Mouse (Mus musculus): Measurements from ENCODE around the gene Fam19a5.

Fam19a5 gene

DNA sequence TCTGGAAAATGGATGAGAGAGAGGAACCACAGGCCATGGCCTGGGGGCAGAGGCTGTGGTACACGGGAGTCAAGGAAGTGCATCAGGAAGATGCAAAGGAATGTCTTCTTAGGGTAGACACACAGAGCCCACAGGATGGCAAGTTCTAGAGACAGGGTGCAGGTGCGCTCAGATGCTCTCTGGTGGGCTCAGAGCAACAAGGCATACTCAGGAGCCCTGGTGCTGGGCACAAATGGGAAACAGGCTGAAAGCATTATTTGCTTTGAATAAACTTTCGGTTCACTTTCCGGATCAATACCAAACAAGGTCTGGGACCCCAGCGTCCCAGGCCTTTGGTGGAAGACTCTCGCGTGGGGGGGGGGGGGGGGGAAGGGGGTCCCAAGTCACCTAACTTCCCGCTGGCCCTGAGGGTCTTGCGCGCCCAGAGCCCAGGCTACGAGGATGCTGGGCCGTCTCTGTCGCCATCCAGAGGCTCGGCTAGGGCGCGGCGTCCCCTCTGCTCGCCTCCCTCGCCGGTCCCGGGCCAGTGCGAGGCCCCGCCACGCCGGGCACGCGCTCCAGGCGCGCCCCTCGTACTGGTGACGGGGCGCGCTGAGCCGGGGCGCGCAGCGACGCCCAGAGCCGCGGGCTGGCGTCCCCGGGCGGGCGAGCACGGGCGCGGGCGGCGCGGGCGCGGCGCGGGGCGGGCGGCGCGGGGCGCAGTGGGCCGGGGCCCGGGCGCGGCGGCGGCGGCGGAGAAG is at the start of gene Fam19a5:
Gene Fam19a5, plus strand, starts transcription at position 701 of the 740 bp plus-strand sequence.
- peak; percentile 64 for DNase-seq (ENCODE audit: low spot score)

- no peak for DNase-seq (ENCODE audit: low spot score)
These were observed 42.4 kb upstream of the Fam19a5 start for GRCm38 (mm10) chr15:87501737-87502136.

DNA sequence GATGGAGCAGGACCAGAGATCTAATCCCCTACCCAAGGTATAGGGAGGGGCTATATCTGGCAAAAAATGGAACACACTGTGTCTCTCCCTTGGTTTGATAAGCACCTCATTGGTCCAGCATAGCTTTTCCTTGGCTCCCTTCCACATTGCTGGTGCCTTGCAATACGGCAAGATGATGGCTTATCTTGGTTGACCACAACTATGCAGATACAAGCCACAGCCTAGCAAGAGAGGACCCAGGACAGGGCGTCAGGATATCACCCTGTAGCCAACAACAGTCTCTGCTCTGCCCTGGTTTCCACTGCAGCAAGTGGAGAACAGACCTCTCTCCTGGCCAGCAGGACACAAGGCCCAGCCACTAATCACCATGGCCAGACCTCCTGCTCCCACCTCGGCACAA is 36.8 kb upstream of the Fam19a5 start:
- DNase-seq (ENCODE audit: low spot score): no peak

- DNase-seq (ENCODE audit: low spot score): no peak
These were observed 33.2 kb upstream of the Fam19a5 start for GRCm38 (mm10) chr15:87510886-87511285.

DNA sequence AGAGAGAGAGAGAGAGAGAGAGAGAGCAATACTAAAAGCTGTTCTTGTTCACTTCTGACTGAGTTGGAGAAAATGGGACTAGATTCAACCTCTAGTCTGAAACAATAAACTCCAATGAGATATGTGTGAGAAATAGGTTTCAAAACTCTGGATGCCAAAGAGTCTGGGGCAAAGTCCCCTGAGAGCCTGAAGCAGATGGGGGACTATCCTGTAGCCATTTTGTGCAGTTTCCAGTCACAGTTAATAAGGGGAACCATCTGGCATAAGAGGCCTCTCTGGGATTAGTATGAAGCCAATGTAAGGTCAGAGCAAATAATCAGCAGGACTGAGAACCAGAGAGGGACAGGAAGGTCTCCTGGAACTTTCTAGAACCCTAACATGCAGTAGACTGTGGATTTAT is 25.9 kb upstream of the Fam19a5 start:
- no peak for DNase-seq (ENCODE audit: low spot score)

GRCm38 (mm10) chr15:87529271-87529670 is 14.8 kb upstream of the Fam19a5 start:
- no peak for DNase-seq (ENCODE audit: low spot score)

- DNase-seq (ENCODE audit: low spot score): no peak
These were observed 2.4 kb upstream of the Fam19a5 start for GRCm38 (mm10) chr15:87541656-87542055.

DNA sequence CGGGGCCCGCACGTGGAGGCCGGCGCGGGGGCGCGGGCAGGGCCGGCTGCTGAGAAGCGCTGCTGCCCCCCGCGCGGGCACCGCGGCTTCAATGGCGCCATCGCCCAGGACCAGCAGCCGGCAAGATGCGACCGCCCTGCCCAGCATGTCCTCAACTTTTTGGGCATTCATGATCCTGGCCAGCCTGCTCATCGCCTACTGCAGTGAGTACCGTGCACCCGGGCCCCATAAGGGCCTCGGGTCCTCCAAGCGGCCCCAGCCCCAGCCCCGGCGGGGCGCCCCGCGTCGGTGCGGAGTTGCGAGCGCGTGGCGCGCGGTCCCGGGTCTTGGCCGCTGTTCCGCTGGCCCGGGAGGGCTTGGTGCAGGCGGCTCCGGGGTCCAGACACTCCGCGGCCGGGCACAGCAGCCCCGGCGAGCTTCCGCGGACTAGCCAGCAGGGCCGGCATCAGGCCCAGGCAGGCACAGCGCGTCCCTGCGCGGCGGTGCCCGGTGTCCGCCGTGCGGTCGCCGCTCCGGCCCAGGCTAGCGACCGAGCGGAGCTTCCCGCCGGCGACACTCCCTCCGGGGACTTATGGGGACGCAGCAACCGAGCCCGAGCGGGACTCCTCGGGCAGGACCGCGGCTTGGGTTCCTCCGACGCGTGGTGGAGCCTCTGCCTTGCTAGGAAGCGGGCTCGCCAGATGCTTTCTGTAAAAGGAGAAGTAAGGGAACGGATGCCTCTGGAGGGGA is 466 bp downstream of the Fam19a5 start:
- no peak for DNase-seq (ENCODE audit: low spot score)

DNA sequence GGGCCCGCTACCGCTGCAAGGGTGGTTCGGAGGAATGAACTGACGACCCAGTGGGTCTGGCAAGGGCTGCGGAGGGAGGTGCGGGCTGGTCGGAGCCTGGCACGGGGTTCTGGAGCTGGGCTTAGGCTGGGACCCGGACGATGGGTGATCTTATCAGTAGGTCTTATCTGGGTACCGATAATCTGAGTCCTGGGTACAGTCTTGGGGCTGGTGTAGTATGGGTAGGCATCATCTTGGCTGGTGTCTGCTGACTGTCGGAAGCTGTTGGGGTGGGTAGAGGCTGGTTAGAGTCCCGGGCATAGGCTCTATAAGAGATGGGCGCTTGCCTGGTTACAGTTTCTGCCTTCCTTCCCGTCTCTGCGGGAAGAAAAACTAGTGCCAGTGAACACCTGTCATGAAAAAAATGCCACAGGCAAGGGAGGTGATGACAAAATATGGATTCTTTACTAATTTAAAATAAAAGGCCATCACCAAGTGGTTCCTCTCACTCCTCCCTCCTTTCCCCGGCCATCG is 1.1 kb downstream of the Fam19a5 start:
- DNase-seq (ENCODE audit: low spot score): no peak

GRCm38 (mm10) chr15:87545731-87546360 is 1.7 kb downstream of the Fam19a5 start:
- no peak for DNase-seq (ENCODE audit: low spot score)

DNA sequence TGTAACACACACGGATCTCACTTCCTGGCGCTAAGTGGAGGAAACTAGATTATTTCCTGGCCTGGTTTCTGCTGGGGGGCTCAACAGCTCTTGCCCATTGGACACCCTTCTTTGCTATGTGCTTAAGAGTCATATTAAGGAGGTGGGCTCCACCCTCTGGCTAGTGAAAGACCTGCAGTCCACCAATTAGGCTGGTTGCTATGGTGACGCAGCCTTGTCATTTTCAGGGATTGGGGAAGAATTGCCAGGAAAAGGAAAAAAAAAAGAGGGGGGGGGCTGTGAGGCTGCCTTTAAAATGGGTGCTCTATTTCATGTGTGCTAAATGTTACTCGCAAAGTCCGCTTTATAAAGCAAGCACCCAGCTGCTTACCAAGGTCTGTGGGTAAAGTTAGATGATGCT is 2.9 kb downstream of the Fam19a5 start:
- no peak for DNase-seq (ENCODE audit: low spot score)

DNA sequence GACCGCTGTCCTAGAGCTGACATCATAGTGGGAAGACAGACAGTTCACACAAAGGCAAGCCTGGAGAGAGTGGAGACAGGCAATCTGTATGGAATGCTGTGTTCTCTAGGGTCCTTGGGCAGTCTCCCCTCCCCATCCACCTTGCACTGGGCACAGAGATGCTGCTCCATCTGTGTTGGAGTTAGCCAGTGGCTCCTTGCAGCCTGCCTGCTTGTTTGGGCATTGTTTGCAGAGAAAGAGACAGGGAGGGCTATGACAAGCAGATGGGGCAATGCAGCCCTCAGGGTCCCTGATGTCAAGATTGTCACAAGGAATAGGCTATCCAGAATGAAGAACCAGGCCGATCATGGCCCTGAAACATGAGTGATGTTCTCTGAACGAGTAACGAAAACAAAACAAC is 5.6 kb downstream of the Fam19a5 start:
- DNase-seq (ENCODE audit: low spot score): no peak

DNA sequence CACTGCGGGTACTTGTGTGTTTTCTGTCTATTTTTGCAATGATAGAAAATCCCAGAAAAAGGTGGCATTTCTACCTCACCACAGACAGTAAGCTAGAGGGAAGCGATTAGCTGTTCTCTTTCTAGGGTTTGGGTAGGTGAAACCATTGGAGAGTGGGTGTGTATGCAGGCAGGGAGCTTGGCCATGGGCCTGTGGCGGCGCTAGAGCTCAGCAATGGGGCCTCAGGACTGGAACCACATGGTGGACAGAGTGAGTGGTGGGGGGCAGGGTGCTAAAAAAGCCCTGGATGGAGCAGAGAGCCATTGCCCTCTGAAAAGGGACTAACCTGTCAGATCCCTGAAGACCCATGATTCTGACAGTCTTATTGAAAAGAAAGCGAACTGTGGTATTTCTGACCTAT is 6.7 kb downstream of the Fam19a5 start:
- DNase-seq (ENCODE audit: low spot score): no peak

GRCm38 (mm10) chr15:87551556-87551955 is 7.5 kb downstream of the Fam19a5 start:
- DNase-seq (ENCODE audit: low spot score): no peak

GRCm38 (mm10) chr15:87555811-87556210 is 11.7 kb downstream of the Fam19a5 start:
- DNase-seq (ENCODE audit: low spot score): no peak

DNA sequence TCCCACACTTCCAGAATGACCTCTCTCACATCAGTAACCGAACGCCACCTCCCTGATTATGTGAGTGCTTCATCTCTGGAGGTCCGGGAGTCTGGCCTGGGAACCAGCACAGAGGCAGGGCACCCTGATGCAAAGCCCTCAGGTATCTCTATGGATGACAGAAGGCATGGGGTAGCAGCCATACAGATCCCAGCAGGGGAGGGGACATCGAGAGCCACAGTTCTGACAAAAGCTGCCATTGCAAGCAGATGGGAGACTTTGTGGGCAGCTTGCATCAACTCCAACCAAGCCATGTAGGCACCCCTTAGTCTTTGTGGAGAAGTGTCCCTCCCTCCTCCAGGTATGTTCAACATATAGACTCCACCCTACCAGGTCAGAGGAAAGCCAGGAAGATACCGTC is 20.2 kb downstream of the Fam19a5 start:
- no peak for DNase-seq (ENCODE audit: low spot score)

GRCm38 (mm10) chr15:87566040-87566929 is 22.2 kb downstream of the Fam19a5 start:
- DNase-seq (ENCODE audit: low spot score): no peak

DNA sequence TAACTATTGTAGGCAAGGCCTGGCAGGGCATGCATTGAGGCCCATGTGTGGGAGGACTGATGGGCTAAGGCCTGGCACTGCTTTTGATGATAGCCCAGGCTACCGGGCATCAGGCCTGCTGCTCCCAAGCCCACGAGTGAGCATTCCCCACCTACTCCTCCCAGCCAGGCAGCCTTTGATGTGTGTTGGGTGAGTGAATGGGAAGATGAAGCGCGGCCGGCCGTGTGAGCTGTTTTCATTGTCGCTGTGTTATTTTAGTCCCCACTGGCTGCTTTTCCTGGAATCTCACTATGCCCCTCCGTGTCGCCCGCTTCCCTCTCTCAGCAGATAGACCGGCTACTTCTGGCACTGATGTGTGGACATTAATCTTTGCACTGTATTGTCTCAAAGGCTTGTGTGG is 26.1 kb downstream of the Fam19a5 start:
- DNase-seq (ENCODE audit: low spot score): no peak

DNA sequence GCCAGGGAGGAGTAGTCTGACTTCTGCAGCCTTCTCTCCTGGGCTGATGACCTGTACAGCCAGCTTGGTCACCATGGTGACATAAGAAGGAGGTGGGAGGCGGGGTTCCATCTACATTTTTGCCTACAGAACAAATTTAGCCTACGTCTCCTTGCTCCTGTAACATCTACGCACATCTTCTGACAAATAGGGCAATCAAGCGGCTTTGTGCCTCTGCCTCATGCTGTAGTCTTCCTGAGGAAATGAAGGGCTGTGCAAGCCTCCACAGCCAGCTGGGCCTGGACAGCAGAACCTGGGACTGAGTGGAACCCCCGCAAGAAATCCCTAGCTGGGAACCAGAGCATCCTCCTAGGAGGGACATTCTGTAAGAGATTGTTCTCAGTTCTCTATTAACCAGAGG is 35.8 kb downstream of the Fam19a5 start:
- DNase-seq (ENCODE audit: low spot score): no peak

DNA sequence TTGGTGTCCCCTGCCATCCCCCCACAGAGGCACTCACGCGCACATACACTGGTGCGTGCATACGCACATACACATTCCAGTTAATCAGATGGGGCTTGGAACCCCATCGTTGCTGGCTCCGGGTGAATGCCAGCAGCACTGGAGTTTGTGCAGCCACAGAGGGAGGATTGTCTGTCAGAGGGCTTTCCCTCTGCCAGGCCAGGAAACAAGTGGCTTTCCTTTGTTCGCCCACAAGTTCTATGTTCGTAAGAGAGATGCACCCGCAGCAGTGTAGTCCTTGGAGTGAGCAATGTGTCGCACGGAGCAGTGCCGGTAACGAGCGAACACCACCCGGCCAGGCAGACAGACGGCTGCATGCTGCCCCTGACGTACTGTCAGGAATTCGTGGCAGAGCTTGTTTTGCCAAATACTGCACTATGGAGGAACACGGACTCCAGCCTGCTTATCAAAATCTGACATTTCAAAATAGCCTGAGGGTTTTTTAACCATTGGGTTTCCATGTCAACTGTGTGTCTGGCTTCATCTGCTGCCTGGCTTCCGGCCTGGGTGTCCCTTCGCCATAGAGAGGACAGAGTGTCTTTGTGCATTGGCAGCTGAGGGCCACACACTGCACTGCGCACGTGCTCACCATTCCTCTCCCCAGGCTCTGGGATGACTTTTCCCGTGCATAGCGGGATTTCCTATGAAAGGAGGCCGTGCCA is 40.0 kb downstream of the Fam19a5 start:
- no peak for DNase-seq (ENCODE audit: low spot score)

GRCm38 (mm10) chr15:87590975-87591374 is 46.9 kb downstream of the Fam19a5 start:
- DNase-seq (ENCODE audit: low spot score): no peak
